Mouse (Mus musculus): ENCODE data around the gene Hras. TPM values are rescaled to one million over a fixed set of nuclear protein-coding genes. Genes with fewer than 3 reads are reported as not detected.

The Hras gene
- total RNA-seq, 2 experiments from 2014 or later: 87.8 to 99.7 TPM

DNA sequence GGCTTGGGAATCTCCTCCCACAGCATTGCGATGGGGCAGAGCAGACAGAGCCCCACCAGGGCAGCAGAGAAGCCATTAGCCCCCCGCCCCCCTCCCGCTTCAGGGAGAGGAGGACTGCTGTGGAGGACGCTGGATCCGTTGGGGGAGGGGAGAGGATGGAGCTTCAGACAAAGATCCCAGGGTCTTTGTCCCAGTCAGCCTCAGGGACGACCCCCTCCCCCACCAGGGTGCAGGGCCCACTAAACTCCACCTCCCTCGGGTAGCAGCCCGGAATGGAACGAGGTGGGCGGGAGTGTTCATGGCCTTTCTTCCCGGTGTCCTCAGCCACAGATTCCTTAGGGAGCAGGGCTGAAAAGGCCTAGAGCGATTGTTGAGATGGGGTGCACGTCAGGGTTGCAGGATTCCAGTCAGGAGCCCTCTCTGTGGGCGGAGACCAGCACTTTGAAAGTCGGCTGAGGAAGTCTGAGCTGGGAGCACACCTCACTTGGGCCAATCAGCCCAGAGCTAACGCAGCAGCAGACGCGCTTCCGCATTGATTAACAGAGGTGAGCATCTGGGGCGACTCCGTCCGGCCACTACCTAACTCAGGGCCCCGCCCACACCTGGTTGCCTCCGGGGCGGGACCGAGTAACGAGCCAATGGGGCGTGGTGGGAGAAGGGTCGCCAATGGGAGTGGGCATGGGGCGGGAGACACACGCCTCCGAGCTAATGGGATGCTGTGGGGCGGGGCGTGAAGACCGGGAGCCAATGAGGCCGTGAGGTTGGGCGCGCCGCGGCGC, 21.5 kb upstream of the Hras start, which contains the start of gene Rassf7:
Gene Rassf7, plus strand, starts transcription at position 760 of the 779 bp plus-strand sequence.
- DNase-seq (ENCODE audit: low spot score in 2 of 2): peak; percentile 81 to 83

DNA sequence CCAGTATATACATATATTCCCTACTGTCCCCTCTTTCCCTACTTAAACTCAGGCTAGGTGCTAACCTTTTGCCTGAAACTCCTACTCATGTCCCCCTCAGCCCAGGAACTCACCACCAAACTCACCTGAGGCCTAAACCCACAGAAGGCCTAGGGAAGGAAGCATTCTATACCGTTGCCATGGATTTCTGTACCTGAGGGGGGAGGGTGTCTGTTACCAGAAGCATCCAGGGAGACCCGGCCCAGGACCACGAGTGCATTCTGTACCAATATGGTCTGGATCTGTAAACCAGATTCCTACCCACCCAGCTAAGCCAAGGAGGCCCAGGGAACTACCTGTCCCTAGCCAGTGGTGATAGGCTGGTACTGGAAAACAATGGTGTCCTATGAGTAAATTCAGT, 20.5 kb upstream of the Hras start:
- no peak for DNase-seq (ENCODE audit: low spot score in 2 of 2)

DNA sequence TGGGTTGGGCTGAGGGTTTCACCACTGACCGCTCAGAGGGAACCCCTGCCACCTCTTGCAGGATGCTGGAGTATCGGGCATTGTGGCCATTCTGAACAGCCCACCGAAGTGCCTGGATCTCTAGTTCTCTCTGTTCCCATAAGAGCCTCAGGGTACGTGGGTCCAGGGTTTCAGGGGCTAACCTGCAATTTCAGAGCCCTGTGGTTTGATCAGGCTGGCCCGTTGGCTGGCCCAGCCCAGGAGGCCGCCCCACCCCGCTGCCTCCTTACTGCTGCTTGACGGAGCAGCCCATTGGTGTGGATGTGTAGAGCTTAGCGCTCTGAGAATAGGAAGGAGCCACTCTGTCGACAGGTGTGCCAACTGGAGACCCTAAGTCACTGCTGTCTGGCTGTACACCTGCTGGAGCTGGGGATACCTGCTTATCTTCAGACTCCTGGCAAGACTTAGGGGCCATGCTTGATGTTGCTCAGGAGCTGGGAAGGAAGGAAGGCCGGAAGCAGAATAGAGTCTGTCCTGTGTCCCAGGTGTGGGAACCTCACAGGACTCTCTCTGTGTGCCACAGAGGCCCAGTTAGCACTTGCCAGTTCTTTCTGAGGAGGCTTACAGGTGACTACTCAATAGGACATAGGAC, 19.9 kb upstream of the Hras start, which contains the start of gene Lmntd2:
Gene Lmntd2, minus strand, starts transcription at position 476 of the 631 bp plus-strand sequence.
- DNase-seq (ENCODE audit: low spot score in 2 of 2): no peak

DNA sequence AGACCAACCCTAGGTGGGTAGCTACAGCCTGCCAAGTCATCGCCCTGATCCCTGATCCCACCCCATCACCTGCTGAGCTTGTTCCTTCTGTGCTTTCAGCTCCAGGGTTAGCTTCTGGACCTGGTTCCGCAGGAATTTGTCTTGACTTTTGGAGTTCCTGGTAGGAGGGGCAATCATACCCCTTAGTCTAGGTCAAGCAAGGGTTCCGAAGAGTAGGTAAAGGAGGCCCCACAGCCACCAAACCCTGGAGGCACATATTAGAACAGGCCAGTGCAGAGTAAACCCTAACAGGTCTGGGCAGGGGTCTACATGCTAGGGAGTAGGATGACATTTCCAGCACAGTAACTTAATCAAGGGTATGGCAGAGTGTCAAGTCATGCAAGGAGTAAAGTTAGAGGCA, 19.3 kb upstream of the Hras start:
- DNase-seq (ENCODE audit: low spot score in 2 of 2): no peak

DNA sequence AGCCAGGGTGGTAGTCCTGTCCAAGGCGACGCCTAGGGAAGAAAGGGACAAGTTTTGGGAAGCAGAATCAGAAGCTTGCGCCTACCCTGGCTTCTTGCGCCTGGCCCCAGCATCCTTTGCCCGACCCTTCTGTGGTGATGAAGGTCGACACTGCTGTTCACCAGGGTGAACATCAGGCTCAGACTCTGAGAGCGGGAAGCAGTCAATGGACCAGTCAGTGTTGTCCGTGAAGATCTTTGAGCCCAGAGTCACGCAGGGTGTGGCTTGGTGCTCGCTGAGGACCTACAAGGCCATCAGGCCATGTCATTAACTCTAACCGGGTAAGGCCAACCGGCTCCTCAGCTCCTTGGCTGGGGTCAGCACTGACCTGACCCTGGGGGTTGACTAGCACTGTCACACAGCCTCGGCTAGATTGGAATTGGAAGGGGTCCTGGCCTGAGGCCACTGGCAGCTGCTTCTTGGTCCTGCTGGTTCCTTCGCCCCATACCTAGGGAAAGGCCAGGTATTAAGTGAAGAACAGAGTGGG, 16.9 kb upstream of the Hras start:
- no peak for DNase-seq (ENCODE audit: low spot score in 2 of 2)

DNA sequence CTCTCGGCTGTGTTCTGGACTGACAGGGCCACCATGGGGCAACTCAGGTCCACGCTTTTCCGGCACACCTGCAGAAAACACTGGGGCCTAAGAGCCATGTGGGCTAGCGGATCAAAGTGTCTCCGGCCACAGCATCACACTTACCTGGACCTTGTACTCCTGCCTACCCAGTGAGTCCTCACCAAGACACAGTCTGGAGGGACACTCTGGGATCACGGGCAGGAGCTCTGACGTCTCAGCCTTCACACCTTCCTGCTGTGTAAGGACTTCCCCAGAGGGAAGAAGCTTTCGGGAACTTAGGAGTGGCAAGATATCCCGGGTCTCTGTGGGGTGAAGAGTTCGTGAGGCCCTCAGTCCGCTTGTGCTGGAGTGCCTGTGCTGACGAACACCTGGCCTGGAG, 16.3 kb upstream of the Hras start:
- no peak for DNase-seq (ENCODE audit: low spot score in 2 of 2)

DNA sequence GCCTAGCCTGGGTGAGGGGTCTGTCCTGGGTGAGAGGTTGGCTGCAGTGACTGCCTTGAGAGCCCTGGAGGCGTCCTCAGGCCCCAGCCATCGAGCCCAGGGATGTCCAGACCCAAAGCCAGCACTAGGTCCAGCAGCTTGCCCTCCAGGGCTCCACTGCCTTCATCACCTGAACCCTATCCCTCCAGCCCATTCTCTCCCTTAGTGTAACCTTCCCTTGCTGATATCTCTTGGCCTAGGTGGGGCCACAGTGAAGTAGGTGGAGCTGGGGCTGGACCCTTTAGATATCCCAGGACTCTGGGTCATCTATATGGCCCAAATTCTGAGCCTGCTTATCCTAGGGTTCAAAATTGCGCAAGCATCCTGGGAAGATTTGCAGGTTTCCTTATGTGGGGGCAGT, 15.7 kb upstream of the Hras start:
- DNase-seq (ENCODE audit: low spot score in 2 of 2): no peak

DNA sequence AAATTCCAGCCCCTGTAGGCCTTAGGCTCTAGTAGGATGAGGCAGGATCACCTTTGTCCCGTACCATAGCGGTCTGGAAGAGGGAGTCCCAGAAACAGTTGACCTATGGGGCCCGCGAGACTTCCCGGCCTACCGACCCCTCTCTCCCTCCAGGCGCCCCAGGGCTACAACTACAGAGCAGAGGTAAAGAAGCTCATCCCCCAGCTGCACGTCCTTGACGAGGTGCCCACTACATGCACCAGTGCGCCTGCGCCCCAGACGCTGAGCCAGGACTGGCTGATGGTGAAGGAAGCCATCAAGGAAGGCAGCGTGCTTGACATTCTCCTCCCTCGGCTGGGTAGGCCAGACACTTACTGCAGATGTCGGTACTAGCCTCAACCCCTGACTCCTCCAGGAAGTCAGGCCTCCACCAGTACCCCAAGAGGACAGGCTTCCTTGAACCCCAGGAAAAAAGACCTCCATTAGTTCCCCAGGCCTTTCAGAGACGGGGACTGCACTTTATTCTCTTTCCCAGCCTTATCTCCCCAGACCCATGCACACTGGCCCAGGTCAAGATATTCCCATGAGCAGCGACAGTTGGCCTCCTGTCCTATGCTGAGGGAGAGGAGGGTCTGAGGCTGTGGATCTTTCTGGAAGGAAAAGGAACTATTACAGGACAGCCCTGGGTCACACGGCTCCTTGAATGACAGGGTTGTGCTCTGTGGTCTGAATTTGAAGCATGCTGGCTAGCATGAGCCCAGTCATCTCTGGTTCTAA, 12.6 kb upstream of the Hras start:
- no peak for DNase-seq (ENCODE audit: low spot score in 2 of 2)

DNA sequence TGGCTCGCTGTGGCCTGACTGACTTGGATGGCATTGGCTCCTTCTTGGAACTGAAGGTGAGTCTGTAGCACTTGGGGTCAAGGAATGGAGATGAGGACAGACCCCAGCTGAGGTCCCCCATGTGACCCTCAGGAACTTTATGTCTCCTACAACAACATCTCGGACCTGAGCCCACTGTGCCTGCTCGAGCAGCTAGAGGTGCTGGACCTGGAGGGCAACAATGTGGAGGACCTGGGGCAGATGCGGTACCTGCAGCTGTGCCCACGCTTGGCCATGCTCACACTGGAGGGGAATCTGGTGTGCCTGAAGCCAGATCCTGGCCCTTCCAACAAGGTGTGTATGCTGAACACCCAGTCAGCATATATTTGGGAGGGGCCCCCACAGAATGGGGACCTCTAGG, 11.7 kb upstream of the Hras start:
- no peak for DNase-seq (ENCODE audit: low spot score in 2 of 2)

DNA sequence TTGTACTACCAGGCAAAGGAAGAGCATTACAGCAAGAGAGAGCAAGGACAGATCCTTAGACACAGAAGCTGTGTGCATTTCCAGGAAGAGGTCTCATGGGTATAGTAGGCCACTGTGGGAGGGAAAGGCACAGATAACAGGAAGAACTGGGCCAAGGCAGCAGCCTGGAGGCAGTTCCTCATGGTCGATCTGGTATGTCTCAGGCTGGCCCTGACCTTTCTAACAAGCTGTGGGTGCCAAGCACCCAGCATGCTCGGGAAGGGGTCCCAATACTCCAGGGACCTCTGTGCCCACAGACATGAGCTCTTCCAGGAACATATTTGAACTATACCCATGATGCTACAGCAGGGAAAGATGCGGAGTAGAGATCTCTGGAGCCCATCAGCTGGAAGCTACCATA, 10.7 kb upstream of the Hras start:
- DNase-seq (ENCODE audit: low spot score in 2 of 2): no peak

DNA sequence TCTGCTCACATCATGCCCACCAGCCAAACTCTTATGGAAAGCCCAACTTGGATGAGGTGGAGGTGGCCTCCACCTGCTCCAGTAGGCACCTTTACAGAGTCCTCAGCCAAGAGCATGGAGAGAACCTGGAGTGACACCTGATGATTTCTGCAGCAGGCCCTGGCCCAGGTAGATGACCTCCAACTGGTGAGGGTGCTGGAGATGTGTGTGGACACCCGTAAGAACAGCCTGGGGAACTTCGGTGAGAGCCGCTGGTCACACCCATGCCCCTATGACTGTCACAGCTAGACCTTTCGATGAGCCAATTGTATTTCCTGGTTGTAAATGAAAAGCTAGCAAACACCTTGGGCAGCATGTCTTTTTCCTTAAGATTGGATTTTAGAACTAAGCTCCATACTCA, 4.3 kb upstream of the Hras start:
- DNase-seq (ENCODE audit: low spot score in 2 of 2): no peak

DNA sequence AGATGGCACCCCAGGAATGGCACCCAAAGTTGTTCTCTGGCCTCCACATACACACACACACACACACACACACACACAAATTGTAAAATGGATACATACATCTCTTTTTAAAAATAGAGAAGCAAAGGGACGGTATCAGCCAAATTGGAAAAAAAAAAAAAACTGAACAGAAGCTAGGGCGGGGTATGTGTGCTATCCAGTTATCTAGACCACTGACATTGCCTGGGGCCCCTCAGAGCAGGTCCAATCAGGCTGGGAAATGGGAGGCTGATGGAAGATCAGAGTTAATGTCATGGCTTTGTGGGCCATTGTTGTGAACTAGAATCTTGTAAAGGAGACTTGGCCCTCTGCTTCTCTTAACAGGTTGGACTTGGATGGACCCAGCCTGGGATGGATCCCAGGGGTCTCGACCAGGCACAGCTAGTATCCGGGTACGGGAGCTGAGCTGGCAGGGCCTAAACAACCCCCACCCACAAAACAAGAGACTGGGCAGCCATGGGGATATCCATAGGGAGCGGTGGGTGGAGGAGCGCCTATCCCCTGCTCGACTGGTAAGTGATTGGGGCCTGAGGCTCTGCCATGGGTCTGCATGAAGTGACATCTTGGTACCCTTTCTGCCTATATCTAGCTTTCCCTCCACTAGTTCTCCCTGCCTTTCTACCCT, 2.9 kb upstream of the Hras start:
- no peak for DNase-seq (ENCODE audit: low spot score in 2 of 2)

DNA sequence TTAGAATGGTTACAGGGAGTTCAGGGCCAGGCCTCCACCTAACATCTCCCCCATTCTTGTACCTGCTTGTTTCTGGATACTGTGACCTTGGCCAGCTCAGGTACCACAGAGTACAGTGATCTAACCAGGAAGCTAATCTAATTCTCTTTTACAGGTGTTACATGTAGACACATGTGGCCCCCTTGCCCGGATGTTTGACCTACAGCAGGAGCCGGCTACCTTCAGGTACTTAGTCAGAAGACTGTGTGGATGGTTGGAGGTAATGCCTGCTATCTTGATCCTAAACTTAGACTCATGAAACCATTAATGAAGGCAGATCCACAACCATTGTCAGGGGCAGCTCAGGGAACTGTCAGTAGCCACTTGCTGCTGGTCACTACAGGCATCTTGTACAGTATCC, 1.9 kb upstream of the Hras start:
- DNase-seq (ENCODE audit: low spot score in 2 of 2): no peak

DNA sequence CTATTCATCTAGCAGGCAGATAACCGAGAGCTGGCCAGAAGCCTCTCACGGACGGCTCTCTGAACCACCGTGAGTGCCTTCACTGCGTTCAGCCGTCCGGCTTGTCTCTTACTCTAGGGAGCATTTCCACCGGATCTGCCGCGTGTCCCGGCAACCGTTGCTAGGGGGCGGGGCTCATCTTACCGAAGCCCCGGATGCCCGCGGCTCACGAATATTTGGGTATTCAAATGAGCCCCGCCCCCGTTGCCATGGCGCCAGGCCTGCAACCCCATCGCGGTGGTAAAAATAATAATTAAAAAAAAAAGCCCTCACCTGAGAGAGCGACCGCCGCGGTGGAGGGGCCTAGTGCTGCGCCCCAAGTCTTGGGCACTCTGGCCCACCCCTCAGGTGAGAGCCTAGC, 1.0 kb upstream of the Hras start:
- DNase-seq (ENCODE audit: low spot score in 2 of 2): peak; percentile 83 to 88

DNA sequence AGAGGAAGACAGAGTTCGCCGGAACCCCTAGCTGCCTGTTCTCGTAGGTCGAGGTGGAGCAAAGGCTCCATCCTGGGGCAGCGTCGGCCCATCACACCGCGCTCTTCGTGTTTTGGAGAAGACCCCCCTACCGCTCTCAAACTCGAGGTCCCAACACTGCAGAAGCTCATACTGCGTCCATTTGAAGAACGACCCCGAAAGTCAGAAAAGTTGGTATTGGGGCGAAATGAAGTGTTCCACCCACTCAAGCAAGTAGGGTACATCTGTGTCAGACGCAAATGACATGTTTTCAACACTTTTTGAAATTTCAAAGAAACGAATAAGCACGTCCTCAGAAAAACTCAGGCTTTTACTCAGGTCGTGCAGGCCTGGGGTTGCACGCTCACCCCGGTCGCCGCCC, 604 bp upstream of the Hras start:
- no peak for DNase-seq (ENCODE audit: low spot score in 2 of 2)

DNA sequence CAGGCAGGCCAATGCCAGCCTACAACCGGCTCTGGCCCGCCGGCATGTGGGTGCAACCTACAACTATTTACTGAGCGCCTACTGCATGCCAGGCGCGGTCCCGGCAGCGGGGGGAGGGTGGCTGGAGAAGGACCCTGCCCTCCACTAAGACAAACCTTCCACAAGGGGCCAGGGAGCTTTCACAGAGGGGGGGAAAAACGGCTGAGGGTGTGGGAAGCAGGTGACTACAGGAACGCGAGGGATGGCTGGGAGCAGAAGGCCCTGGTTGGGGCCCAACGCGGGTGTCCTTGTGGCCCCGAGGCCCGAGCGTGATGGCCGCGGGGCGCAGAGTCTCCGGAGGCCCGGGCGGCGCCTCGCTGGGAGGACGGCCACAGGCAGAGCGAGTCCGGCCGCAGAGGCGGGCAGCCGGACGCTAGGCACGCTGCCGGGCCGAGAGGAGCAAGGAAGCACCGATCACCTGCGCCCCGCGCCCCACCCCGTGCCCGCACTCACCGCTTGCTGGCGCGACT, 403 bp downstream of the Hras start:
- DNase-seq (ENCODE audit: low spot score in 2 of 2): peak; percentile 51 to 53

DNA sequence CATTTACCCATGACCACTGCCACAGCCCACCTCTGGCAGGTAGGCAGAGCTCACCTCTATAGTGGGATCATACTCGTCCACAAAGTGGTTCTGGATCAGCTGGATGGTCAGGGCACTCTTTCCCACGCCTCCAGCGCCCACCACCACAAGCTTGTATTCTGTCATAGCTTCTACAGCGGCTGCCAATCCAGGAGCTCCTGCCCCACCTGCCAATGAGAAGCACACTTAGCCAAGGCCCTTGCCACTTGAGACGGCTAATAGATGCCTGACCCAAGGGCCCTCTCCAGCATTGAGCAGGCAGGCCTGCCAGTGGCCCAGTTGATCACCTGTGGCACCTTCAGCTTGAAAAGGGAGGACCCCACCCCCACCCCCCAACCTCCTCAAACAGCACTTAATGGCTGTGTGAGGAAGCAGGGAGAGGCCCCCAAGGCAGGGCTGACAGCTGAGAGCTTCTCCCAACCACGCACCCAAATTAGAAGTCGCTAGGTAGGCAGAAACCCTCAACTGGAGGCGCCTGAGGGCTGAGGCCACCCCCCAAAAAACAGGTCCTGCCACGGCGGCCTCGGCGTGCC, 943 bp downstream of the Hras start:
- no peak for DNase-seq (ENCODE audit: low spot score in 2 of 2)

DNA sequence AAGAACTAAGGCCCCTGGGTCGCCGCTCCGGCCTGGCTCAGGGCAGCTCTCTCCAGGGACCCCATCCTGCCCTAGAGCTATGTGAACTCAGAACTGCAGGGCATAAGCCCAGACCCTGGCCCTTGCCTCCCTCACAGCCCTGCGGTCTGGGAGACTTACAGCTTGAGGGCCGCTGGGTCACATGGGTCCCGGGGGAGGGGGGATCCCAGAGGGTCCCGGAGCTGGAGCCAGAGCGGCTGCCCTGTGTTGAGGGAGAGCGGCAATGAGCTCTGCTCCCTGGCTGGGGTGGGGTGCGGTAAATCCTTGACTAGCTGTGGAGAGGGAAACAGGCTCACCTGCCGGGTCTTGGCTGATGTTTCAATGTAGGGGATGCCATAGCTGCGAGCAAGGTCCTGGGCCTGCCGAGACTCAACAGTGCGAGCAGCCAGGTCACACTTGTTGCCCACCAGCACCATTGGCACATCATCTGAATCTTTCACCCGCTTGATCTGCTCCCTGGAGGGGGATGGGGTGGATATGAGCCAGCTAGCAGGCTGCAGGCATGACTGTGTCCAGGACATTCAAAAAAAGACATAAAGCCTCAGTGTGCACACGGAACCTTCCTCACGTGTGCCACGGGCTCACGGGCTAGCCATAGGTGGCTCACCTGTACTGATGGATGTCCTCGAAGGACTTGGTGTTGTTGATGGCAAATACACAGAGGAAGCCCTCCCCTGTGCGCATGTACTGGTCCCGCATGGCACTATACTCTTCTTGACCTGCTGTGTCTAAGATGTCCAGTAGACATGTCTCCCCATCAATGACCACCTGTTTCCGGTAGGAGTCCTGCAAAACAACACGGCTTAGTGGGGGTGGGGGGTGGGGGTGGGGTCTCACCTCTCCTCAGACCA, 1.8 kb downstream of the Hras start:
- no peak for DNase-seq (ENCODE audit: low spot score in 2 of 2)

DNA sequence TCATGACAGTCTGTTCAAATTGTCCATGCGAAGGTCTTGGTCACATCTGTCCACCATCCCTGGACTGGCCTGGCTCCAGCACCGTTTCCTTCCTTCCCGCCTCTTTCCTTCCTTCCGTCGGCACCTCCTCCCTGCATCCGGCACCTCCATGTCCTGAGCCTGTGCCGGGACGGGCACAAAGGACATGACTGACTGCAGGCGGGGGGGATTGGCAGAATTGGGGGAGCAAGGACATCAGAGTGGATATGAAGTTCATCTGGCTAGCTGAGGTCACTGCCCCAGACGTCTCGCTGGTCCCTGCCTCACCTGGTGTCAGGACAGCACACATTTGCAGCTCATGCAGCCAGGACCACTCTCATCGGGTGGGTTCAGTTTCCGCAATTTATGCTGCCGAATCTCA, 2.8 kb downstream of the Hras start:
- no peak for DNase-seq (ENCODE audit: low spot score in 2 of 2)

DNA sequence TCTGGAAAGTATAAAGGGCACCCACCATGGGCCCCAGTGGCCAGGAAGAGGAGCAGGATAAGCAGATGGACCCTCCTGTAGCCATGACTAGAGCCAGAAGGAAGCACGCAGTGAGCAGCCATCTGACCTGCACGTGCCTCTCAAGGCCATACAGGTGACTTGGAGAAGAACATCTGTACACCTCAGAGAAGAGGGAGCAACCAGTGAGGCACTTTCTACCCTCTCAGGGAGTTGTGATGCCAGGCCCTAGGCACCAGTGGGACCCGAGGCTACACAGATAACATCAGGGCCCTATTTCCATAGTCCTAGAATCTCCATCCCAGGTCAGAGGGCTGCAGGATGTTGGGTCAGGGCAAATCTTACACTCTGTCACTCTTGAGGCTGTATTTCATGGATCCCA, 3.6 kb downstream of the Hras start:
- no peak for DNase-seq (ENCODE audit: low spot score in 2 of 2)

All from adrenal gland, adult 18-20 months (tissue).